Mouse (Mus musculus) thymus, postnatal 14 days (tissue): ENCODE measurements around the gene Rbm48.

Experiments
- DNase-seq: peaks from one replicate; pipeline ENCODE4 v3.0.0; 2021

The Rbm48 gene

DNA sequence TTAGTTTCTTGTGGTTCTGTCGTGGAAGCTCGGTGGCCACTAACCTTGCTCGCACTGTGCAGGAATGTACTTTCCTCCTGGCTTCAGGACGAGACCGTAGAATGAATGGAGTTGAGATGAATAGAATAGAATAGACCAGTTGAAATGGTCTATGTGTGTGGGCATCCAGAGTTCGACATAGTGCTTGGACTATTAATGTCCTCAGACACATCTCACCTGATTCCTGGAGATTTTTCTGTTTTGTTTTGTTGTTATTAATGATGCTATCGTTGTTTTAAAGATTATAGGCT, 52.0 kb downstream of the Rbm48 start:
- DNase-seq = no peak

DNA sequence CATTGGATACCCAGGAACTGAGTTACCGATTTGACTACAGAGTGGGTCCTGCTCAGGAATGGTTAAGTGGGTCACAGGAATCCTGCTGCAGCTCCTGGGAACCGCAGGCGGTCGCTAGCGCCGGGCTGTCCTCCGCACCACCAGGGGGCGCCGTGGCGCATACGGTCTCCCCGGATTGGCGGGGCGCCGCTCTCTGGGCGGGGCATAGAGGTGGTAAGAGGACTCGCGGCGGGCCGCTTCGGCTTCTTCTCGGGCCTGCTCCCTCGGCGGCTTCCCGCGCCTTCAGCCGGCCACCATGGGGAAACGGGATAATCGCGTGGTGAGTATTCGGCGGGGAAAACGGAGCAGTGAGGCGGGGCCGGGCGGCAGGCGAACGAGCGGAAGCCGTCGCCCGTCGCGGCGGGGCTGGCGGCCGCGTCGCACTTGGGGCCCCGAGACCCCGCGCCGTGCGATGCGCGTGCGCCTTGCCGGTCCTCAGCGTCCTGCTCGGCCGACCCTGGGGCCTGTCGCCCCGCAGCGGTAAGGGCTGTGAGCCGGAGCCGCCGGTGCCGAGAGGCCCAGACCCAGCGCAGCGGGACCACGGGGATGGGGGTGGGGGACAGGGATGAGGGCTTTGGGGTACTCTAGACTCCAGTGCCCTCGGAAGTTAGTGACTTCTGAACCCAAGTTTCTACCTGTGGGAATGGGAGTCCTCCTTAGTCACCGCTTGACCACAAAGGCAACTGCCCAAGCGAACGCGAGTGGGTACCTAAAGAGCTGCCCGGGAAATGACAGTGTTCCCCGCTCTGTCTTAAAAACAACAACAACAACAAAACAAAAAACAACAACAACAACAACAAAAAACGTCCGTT, 52.5 kb downstream of the Rbm48 start, which contains the start of gene Fam133b:
TSS of gene Fam133b (plus strand) at position 205 of the 851 bp plus-strand sequence.
- DNase-seq = peak; percentile 96

DNA sequence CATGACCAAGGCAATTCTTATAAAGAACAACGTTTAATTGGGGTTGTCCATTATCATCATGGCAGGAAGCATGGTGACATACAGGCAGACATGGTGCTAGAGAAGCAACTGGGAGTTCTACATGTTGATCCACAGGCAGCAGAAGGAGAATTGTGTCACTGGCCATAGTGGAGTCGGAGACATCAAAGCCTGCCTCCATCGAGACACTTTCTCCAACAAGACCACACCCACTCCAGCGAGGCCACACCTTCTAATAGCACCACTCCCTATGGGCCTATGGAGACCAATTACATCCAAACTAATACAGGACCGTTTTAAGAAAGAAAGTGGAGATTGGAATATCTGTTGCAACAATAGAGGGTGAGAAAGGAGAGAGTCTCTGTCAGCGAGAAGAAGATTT, 54.5 kb downstream of the Rbm48 start:
- DNase-seq = no peak

GRCm38 (mm10) chr5:3538505-3539472, 57.6 kb downstream of the Rbm48 start:
- DNase-seq = no peak

DNA sequence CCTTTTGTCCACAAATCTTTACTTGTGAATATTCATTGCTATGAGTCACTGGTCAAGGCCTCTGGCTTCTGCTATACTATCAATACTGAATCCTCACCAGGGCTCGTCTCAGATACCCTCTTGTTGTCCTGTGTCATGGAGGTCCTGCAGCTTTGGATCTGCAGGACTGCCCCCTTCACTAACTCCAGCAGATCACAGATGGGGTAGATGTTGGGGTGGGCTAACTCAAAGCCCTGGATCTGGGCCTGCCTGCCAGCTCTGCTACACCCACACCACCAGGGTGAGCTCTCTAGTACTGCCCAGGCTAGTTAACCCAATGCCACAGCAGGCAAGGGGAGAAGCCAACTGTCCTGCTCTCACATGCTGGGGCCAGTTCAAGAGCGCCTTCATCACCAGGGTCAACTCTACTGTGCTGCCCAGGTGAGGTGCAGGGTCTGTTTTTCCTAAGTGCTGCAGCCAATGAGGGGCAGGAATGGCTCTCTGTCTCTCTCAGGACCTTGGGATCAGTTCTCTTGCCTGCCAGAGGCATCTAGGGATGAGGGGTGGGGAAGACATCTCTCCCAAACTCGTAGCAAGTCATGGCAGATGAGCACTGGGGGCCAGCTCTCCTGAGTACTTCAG, 59.7 kb downstream of the Rbm48 start:
- no peak for DNase-seq
